Mouse (Mus musculus) gastrocnemius, adult 8-10 months (tissue): ENCODE results near the gene Mapk14. TPM values are rescaled to one million over a fixed set of nuclear protein-coding genes. Genes with fewer than 3 reads are reported as not detected.

Experiments
- DNase-seq, 2 experiments: peaks; one replicate each; pipeline ENCODE4 v3.0.0; 2022; ENCODE audit warnings: low spot score in 2 of 2
- total RNA-seq, 4 experiments: library from RNA; stranded (reverse); gene quantifications; 2 replicates each; pipeline ENCODE4 v1.2.4; 2022

The Mapk14 gene
- 100 to 1,000 TPM; 107 to 121 (median 113) TPM for total RNA-seq

DNA sequence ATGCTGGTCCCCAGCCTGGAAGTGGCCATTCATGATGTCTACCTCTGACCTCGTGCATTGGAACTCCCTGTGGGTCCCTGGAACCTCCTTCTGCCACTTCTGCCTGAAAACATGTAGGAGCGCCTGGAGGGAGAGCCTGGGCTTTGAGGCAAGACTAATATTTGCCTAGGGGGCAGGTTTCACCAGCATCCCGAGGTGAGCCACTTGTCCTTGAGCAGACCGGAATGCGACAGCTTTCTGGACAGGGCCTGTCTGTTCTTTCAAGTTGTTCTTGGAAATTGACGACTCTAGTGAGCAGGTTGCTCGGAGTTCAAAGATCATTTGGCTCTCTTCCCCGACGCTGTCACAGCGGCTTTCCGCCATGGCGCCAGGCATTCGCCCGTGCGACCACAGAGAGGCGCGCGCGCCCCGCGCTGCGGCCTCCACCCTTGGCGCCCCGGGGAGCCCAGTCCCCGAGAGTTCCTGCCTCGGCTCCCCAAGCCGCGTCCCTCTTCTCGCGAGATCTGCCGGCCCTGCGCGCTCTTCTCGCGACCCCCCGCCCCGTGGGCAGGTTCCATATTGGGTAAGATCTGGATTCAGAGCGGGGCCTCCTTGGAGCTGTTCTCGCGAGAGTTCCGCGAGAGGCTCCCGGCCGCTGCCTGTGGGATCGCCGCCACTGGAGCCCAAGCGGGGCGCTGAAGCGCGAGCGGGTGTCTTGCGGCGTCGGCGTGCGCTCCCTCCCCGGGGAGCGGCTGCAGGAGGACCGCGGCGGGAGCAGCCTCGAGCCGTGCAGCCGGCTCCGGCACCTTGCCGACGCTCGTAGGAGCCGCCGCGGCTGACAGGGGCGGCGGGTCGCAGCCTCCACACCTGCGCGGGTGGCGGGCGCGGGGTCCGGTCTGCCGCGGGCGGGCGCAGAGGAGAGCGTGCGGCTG is at the start of gene Mapk14:
Gene Mapk14, plus strand, starts transcription at position 554 of the 911 bp plus-strand sequence.
- DNase-seq: peak; percentile 100

DNA sequence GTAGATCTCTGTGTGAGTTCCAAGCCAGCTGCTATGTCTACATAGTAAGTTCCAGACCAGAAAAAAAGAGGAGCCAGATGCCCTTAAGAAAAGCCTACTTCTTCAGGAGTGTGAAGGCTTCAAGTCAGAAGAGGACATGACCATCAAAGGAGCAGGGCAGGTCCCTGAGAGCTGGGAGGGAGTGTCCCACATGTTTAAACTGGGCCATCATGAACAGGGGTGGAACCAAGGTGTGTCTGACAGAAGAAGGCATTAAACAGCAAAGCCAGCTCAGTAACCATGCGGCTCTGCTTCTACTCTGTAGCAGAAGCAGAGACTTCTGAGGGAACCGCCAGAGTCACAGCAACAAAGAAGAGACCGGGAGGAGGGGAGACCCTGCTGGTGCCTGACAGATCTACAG is 47.4 kb upstream of the Mapk14 start:
- DNase-seq: no peak

DNA sequence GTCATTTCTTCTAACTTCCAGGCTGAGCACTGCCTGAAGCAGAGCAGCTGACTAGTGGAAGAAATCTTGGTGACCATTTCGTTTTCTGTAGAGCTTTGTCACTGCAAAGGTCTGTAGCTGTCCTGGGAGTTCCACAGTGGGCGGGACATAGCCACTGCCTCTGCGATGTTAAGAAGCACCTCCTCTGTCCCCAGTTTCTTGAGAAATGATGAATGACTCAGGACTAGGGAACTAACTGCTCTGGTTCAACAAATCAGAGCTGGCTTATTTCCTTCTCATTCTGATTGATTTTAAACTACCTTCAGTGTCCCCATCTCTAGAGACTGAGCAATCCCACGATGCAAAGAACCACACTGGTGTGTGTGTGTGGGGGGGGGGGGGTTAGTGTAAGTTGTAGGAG is 47.0 kb upstream of the Mapk14 start:
- no peak for DNase-seq

DNA sequence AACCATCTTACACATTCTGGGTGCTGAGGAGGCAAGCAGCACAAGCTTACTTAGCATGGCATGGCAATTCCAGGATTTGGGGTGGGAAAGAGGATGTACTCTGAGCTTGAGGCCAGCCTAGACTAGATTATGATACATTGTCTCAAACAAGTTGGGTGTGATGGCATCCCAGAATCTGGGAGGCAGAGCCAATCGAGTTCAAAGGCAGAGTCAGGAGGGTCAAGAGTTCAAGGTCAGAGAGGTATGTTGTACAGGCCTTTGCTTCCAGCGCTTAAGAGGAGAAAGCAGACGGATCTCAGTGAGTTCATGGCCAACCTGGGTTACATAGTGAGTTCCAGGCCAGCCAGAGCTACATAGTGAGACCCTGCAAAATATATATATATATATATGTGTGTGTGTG is 44.9 kb upstream of the Mapk14 start:
- DNase-seq: no peak

DNA sequence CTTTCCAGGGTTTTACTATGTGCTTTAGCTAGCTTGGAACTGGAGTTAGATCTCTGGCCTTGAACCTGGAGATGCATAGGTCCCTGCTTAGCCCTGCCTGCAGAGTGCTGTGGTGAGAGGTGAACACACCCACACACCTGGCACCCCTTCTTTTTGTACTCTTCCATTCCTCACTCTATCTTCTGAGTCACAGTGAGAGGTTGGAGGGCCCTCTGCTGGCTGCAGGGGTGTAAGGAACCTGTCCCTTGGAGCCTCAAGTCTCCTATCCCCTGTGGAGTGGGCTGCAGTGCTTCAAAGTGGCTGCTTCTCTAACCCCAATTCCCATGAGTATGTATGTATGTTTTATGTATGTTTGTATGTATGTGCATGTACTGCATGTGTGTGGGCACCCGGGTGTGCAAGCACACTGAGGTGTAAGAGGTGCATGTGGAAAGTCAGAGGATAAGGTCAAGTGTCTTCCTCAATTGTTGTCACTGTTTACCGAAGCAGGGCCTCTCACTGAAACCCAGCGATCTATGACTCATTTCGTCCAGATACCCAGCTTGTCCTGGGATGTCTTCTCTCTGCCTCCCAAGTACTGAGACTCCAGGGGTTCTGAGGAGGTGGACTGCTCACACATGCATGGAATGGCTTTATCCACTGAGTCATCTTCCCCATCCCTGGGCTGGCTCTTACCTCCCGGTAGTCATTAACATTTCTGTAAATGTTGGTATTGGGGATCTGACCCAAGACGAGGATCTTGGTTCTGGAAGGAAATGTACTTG is 42.3 kb upstream of the Mapk14 start:
- DNase-seq: no peak

DNA sequence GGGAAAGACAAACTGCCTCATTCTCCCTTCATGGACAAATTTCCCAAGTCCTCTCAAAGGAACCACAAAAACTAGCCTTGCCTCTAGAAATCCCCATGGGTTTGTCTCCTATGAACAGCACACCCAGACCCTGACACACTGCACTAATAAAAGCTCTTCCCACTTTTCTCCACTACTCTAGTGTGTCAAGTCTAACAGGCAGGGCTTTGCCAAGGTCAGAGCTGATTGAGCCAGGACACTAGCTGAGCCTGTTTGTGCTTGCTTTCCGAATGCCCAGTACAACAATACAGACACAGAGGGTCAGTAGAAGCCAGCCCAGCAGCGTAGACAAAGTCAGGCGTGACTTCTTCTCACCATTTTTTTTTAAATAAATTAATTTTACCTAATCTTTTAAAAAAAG is 40.9 kb upstream of the Mapk14 start:
- no peak for DNase-seq

DNA sequence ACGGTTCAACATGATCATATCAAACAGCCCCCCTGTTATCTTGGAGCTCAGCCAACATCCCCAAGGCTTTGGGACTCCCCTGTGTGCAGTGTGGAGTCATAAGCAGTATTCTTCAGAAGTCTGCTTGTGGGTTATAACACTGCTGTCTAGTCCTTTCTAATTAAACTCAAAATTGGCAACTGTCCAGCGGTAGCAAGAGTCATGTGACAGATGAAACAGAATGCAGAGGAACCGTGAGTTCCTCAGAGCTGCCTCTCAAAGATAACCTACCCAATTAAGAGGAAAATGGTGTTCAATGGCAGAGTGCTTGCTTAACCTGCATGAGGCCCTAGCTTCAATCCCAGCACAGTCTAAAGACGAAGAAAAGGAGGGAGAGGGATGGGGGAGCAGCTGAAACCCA is 33.2 kb upstream of the Mapk14 start:
- DNase-seq: no peak

DNA sequence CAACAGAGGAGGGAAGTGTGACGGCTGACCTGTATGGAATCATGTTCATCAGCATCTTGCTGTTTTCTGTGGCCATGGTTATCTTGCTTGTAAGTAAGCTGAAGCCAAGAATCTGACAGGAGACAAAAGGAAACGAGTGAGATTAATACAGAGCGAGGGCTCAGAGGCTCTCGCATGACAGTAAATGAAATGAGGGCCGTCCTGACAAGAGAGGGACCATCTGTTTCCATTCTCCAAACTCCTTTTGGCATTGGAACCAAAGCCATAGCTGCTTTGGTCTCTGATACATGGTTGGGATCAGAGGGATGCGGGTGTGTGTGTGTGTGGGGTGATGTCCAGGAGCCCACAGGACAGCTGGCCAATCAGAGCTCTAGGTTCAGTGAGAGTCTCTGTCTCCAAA is 31.6 kb upstream of the Mapk14 start:
- DNase-seq: no peak

DNA sequence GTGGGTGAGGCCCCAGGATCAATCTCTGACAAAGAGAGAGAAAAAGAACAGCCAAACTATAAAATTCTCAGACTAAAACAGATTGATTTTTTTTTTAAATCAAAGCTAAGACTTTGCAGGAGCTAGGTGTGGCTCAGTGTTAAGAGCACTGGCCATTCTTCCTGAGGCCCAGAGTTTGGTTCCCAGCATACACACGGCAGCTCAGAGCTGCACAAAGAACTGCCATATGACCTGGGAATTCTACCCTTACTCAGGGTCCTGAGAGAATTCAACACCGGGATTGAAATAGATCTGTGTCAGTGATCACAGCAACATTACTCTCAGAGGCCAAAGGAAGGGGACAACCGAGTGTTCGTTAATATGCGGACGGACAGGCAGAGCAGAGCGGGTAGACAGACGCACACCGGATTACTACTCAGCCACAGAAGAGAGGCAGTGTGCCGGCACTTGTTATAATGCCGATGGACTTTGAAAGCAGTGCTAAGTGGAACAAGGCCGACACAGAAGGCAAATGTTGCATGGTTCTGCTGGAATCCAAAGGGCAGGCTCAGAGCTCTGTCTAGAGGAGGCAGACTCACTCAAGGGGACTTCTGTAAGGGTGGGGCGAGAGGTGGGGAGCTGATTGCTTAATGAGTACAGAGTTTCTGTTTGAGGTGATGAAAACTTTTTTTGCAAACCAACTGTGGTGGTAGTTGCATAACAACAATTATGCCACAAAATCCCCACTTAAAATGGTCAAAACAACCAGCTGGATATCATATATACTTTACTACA is 8.6 kb upstream of the Mapk14 start:
- DNase-seq: no peak

DNA sequence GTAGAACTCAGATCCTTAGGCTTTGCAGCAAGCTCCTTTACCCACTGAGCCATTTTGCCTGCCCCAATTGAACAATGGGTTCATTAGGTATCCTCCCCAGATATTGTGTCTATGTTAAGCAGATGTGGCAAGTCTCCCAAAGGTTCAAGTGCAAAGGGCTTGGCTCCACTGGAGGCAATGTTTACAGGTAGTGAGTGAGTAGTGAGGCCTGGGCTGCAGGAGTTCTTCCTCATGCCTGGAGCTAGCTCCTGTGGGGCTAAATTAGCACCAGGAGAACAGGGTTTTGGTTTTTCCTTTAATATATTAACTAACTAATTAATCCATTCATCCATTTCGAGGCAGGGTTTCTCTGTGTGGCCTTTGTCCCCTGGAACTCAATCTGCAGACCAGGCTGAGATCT is 7.5 kb upstream of the Mapk14 start:
- DNase-seq: no peak

DNA sequence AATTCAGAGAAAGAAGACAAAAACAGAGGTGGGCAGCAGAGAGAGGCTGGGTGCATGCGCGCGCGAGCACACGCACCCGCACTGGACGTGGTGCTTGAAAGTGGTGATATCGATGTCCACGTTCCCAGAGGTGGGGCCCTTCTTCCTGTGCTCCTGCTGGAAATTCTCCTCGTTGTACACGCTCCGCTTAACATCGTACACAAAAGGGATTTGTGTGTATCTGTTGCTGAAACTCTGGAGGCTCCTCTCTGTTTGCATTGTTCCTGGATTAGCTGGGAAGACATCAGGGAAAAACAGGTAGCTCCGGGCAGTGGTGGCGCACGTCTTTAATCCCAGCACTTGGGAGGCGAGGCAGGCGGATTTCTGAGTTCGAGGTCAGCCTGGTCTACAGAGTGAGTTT is 6.5 kb upstream of the Mapk14 start:
- DNase-seq: no peak

DNA sequence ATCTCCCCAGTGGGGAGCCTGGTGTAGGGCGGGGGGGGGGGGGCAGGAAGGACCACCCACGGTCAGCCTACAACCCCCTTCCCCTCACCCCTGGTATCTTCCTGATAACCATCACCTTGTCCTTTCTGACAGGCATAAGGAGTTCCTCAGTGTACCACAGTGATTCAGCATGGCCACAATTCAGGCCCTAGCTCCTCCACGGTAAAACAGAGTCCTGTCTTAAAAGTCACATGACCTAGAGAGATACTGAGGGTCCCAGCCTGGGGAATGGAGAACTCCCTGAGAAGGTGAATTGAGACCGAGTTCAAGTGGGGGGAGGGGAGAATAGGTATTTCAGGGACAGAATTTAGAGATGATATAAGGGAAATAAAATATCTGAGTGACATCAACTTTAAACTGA is 3.8 kb upstream of the Mapk14 start:
- no peak for DNase-seq

DNA sequence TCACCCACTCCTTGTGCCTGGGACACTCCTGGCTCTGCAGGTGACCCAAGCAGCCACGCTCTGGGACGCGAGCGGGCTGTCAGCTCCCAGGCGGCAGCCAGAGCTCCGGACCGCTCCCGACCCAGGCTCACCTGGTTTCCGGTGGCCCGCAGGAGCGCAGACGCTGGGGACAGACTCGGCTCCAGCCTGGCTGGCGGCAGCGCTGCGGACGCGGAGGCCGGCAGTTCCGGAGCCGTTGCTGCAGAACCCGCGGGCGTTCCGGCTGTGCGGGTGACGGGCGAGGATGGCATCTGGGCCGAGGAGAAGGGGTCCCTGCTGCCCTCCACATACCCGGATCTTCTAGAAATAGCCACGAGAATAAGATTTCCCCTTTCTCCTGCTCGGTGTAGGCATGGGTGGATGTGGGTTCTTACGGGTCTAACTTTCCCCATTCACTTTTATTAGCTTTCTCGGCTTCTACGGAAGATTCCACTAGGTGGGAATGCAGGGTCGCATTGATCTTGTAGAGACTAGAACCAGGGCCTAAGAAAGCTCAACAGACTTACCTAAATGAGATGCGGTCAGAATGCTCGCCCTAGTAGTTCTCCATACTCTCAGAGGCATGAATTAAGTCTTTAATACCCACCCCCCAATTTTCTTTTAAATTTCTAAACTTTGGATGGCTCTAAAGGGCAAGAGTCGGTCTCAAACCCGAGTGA is 1.4 kb upstream of the Mapk14 start, which contains the start of gene Slc26a8:
Gene Slc26a8, minus strand, starts transcription at position 648 of the 698 bp plus-strand sequence.
- DNase-seq: no peak

DNA sequence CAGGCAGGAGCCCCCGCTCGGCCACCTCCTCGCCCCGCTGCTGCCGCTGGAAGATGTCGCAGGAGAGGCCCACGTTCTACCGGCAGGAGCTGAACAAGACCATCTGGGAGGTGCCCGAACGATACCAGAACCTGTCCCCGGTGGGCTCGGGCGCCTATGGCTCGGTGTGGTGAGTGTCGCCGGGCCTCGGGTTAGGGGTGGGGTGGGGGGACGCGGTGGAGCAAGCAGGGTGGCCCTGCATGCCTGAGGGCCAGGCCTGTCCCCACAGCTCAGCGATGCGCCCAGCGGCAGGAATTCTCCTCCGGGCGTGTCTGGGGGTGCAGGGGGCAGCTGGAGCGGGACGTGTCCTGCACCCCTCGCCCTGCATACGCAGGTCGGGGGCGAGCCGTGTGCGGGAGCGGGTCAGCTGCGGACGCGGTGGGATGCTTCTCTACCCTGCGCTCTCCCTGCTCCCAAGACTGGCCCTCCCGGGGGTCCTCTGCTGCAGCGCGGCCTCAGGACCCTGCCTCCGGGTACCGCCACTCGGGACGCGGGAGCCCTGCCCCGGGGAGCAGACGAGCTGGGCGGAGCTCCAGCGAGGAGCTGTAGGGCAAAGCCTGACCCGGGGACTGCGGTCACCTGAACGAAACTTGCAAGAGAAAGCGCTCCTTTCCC is 685 bp downstream of the Mapk14 start:
- peak in 1 of 2 experiments; percentile 46 for DNase-seq

DNA sequence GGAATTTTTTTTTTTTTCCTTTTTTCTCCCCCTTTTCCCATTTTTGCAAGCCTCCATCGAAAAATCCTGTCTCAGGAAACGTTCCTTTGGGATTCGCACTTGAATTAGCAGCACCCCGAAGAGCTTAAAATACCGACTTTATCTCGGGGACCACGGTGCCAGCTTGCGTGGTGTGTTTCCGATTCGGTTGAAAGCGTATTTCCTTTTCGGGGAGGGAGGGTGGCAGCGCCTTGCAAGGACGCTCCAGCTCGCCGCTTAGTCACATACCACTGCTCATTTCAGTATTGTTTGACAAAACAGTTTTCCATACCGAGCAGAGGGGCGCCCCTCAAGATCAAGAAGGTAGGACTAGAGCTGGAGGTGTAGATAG is 1.2 kb downstream of the Mapk14 start:
- no peak for DNase-seq

DNA sequence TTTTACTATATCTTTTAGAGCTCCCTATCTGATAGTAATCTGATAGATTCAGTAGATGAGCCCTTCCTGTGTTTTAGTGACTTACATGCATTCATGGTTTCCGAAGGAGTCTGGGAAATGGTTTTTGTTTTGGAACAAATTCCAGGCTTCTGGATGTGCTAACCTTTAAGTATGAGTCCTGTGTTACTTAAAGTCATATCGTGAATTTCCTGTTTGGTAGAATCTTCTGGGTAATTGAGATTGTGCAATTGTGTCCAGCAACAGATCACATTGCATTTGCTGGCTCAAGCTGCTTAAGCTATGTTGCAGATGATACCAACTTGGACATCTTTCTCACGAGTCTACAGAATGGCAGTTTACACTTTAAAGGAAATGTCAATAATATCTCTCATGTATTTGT is 2.0 kb downstream of the Mapk14 start:
- no peak for DNase-seq

DNA sequence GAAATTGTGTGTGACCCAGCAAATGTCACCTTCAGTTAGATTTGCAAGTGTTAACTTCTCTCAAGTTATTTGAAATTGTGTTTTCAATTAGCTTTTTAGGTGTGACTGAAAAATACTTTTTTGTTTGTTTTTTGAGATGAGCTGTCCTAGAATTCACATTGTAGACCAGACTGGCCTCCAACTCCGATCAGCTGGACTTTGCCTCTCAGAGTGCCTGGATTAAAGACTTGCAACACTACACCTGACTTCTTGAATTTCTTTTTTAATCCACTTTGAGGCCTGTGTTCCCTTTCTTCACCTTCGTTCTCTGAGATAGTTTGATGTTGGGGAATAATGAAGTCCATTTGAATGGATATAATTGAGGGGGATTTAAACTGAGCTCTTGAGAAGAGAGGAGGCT is 2.9 kb downstream of the Mapk14 start:
- DNase-seq: no peak

DNA sequence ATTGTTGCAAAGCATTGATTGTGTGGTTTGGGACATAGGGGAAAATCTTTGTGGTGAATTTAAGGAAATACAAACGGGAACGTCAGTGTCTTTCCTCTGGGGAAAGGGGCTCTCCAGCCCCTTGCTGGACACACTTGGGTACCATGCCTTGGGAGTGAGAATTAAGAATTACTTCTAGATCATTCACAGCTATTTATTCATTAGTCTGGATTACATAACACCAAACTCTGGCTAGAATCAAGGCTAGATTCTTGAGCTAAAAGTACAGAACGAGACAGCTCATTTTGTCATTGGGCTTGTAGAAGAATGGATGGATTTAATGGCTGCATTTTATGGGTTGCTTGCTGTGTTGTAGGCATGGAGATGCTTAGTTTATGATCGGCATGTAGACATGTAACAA is 3.7 kb downstream of the Mapk14 start:
- no peak for DNase-seq

DNA sequence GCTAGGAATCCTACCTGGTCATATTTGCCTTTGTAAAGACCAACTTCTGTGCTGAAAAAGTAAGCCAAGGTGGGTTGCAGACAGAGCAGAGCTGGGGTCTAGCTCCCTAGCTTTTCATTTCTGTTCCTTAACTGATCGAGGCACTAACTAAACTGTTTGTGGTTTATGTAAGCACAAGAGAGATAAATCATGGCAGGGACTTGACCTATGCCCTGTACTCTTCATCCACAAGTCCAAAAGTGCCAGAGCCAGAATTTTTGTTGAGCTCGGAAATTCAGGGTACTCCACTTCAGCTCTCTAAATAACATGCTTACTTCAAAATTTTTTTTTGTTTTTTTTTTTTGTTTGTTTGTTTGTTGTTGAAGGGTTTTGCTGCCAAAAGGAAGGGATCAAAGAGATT is 5.5 kb downstream of the Mapk14 start:
- no peak for DNase-seq

DNA sequence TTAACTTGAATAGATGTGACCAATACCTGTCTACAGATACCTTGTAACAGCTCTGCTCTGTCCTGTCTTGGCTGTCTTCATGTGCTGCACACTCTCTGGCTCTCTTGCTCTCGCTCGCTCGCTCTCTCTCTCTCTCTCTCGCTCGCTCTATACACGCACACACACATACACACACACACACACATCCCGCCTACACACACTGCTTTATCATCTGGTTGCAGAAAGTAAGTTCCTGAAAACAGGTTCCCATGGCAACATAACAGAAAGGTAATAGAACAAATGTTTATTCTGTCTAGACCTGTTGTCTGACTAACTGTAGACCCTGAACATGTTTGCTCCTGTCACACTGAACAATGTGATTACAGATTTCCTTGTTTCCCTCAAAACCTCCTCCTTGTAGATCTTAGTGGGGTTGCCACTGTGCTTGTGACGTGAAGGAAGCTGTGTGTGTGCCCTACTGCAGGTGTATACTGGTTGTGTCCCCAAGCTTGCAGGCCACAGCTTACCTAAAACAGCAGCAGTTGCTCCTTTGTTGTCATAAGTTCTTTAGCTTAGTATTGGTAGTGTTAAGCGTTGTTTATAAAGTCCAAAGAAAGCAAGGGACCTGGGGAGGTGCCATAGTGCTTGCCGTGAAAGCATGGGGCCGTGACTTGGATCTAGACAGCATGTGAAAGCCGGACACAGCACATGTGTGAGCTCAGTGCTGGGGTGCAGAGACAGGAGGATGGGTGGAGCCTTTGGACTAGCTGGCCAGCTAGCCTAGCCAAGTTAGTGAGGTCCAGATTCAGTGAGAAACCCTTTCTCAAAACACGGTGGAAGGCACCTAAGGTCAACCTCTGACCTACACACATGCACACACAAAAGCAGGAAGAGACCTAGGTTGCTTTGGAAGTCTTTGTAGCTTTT is 6.4 kb downstream of the Mapk14 start:
- DNase-seq: no peak
